Mouse (Mus musculus) erythroblast, embryonic 14.5 days (primary cell): Measurements from ENCODE around the gene Tmem247. TPM values are rescaled to one million over a fixed set of nuclear protein-coding genes. Genes with fewer than 3 reads are reported as not detected.

Experiments used
- H3K27me3 ChIP-seq: 2 replicates; pipeline ENCODE4 v1.6.1; 2012; ENCODE audit warnings: inconsistent platforms; ENCODE audit not compliant: control insufficient read depth
- H3K36me3 ChIP-seq: 2 replicates; pipeline ENCODE4 v1.6.1; 2012; ENCODE audit warnings: mild to moderate bottlenecking, inconsistent platforms; ENCODE audit not compliant: control insufficient read depth
- H3K4me1 ChIP-seq: 2 replicates; pipeline ENCODE4 v1.6.1; 2012; ENCODE audit warnings: inconsistent platforms; ENCODE audit not compliant: control insufficient read depth
- H3K4me3 ChIP-seq: replicated peaks from 2 replicates; pipeline ENCODE3; 2012; ENCODE audit warnings: moderate library complexity, mild to moderate bottlenecking, inconsistent platforms
- H3K9me3 ChIP-seq: 2 replicates; pipeline ENCODE4 v1.6.1; 2012; ENCODE audit warnings: low read length, inconsistent platforms, mixed read lengths; ENCODE audit not compliant: control insufficient read depth
- GATA1 ChIP-seq: IDR thresholded peaks from 2 replicates; pipeline ENCODE4 v1.6.1; 2012; ENCODE audit warnings: low read length, inconsistent platforms, mixed read lengths
- TAL1 ChIP-seq: IDR thresholded peaks from 3 replicates; pipeline ENCODE4 v1.6.1; 2012; ENCODE audit warnings: low read length, inconsistent platforms, mixed read lengths
- polyA plus RNA-seq: library from polyadenylated mRNA; stranded (reverse); fragments of >175 nt; gene quantifications from 2 replicates; pipeline ENCODE4 v1.2.3, GENCODE M21; 2012

Gene Tmem247
- not detected in 2 replicates for polyA plus RNA-seq

GRCm38 (mm10) chr17:86917048-86917447 lies at the start of gene Tmem247:
TSS of gene Tmem247 (plus strand) at chr17:86917348.
- Histone ChIP-seq H3K4me1 (no peaks in the 10 kb centered on the region), H3K36me3 (no peaks in the 10 kb centered on the region), H3K9me3 (no peaks in the 10 kb centered on the region), H3K27me3 (no peaks in the 10 kb centered on the region), H3K4me3 (no peak within 1 kb of the TSS)
- no peak for TF ChIP-seq GATA1
- no peak for TF ChIP-seq TAL1

- H3K9me3 ChIP-seq, result no peaks in the 10 kb centered on the region
- H3K36me3 ChIP-seq, result no peaks in the 10 kb centered on the region
- no peak overlapping the region for H3K4me3 ChIP-seq
- H3K4me1 ChIP-seq, result no peaks in the 10 kb centered on the region
- no peaks in the 10 kb centered on the region for H3K27me3 ChIP-seq
- TF ChIP-seq GATA1 (no peak), TAL1 (no peak)
These were observed 46.6 kb upstream of the Tmem247 start for GRCm38 (mm10) chr17:86870586-86870985.

- H3K4me3 ChIP-seq, result no peak overlapping the region
- TF ChIP-seq GATA1 (no peak), TAL1 (no peak)
- no peaks in the 10 kb centered on the region for H3K27me3 ChIP-seq
- no peaks in the 10 kb centered on the region for H3K36me3 ChIP-seq
- no peaks in the 10 kb centered on the region for H3K9me3 ChIP-seq
- H3K4me1 ChIP-seq, result peaks cover 5% of the 10 kb centered on the region
These were observed 44.5 kb upstream of the Tmem247 start for GRCm38 (mm10) chr17:86872643-86873042.

GRCm38 (mm10) chr17:86876940-86877339 lies 40.2 kb upstream of the Tmem247 start:
- no peak overlapping the region for H3K4me3 ChIP-seq
- H3K9me3 ChIP-seq, result no peaks in the 10 kb centered on the region
- no peaks in the 10 kb centered on the region for H3K27me3 ChIP-seq
- H3K4me1 ChIP-seq, result peaks cover 5% of the 10 kb centered on the region
- no peak for TF ChIP-seq GATA1
- no peak for TF ChIP-seq TAL1
- no peaks in the 10 kb centered on the region for H3K36me3 ChIP-seq

GRCm38 (mm10) chr17:86877747-86878146 lies 39.4 kb upstream of the Tmem247 start:
- no peak overlapping the region for H3K4me3 ChIP-seq
- peaks cover 5% of the 10 kb centered on the region for H3K4me1 ChIP-seq
- no peaks in the 10 kb centered on the region for H3K9me3 ChIP-seq
- H3K27me3 ChIP-seq, result no peaks in the 10 kb centered on the region
- TF ChIP-seq GATA1, result no peak
- no peak for TF ChIP-seq TAL1
- H3K36me3 ChIP-seq, result no peaks in the 10 kb centered on the region

- Histone ChIP-seq H3K4me1 (peaks cover 5% of the 10 kb centered on the region), H3K36me3 (no peaks in the 10 kb centered on the region), H3K9me3 (no peaks in the 10 kb centered on the region), H3K27me3 (no peaks in the 10 kb centered on the region), H3K4me3 (no peak overlapping the region)
- no peak for TF ChIP-seq TAL1
These were observed 37.1 kb upstream of the Tmem247 start for GRCm38 (mm10) chr17:86880056-86880455.

GRCm38 (mm10) chr17:86880461-86881044 lies 36.6 kb upstream of the Tmem247 start:
- TF ChIP-seq GATA1 (no peak), TAL1 (no peak)
- H3K27me3 ChIP-seq, result no peaks in the 10 kb centered on the region
- H3K4me3 ChIP-seq, result no peak overlapping the region
- peaks cover 5% of the 10 kb centered on the region for H3K4me1 ChIP-seq
- H3K9me3 ChIP-seq, result no peaks in the 10 kb centered on the region
- no peaks in the 10 kb centered on the region for H3K36me3 ChIP-seq

- no peaks in the 10 kb centered on the region for H3K4me1 ChIP-seq
- H3K36me3 ChIP-seq, result no peaks in the 10 kb centered on the region
- no peak for TF ChIP-seq GATA1
- TF ChIP-seq TAL1, result no peak
- no peaks in the 10 kb centered on the region; the same call in 1 of the 2 replicates for H3K9me3 ChIP-seq
- H3K27me3 ChIP-seq, result no peaks in the 10 kb centered on the region
- no peak overlapping the region for H3K4me3 ChIP-seq
These were observed 22.0 kb upstream of the Tmem247 start for GRCm38 (mm10) chr17:86895191-86895590.

- H3K4me3 ChIP-seq, result no peak overlapping the region
- no peaks in the 10 kb centered on the region for H3K27me3 ChIP-seq
- no peaks in the 10 kb centered on the region for H3K36me3 ChIP-seq
- H3K9me3 ChIP-seq, result no peaks in the 10 kb centered on the region; the same call in 1 of the 2 replicates
- TF ChIP-seq TAL1, result no peak
- TF ChIP-seq GATA1, result no peak
- H3K4me1 ChIP-seq, result no peaks in the 10 kb centered on the region
These were observed 19.5 kb upstream of the Tmem247 start for GRCm38 (mm10) chr17:86897486-86898165.
